Mouse (Mus musculus) c-Kit-positive CD71-positive TER-119-positive erythroid progenitor cells, embryonic 14.5 days (primary cell): ENCODE results near the gene Pbx1.

ENCODE experiments used
- DNase-seq: peaks from one replicate; pipeline ENCODE4 v3.0.0-alpha.2; 2013; ENCODE audit warnings: low spot score

Pbx1 gene

DNA sequence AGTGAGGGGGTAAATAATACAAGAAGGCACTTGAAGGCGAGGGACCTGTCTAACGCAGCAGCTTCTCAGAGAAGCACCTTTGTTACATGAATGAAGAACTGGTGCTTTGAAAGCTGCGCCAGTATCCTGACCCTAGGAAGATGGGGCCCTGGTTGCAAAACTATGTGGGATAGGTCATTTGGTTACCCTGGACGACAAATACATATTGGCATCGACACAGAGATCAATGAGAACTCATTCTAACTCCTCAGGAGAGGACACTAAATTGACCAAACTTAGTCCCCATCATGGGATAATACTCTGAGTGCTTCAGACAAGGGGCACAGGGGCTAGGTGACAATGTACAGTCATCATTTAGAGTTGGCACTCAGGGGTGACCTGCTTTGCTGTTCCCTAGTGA is 264.3 kb downstream of the Pbx1 start:
- no peak for DNase-seq

DNA sequence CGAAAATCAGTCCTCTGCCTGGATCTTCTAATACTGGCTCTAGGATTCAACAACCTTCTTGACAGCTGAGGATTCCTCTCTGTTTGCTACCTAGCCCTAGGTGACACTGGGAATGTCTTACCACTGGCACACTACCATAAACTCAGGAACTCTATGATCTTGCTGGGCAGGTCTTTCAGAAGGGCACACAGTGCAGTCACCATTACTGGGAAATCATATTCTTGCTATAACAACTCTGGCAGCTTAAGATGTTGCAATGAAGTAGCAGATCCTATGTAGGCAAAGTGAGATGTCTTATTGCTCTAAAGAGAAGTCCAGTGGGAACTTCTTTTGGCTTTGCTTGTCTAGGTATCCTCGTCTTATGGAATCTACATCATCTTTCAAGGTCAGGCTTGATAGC is 265.2 kb downstream of the Pbx1 start:
- no peak for DNase-seq

DNA sequence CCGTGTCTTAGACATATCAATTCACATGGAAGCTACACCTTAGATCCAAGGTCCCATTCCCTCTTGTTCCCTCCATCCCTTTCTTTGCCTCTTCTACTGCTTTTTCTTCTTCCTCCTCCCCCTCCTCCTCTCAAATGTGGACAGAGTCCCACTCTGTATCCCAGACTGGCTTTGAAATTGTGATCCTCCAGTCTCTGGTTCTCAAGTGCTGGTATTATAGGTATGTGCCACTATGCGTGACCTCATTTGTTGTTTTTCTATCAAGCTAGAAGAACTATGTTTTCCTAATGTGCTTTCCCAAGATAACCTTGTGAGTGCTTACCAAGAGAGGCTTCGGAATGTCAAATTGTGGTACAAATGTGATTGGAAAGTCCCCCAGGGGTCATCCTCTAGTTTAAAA is 267.1 kb downstream of the Pbx1 start:
- no peak for DNase-seq

DNA sequence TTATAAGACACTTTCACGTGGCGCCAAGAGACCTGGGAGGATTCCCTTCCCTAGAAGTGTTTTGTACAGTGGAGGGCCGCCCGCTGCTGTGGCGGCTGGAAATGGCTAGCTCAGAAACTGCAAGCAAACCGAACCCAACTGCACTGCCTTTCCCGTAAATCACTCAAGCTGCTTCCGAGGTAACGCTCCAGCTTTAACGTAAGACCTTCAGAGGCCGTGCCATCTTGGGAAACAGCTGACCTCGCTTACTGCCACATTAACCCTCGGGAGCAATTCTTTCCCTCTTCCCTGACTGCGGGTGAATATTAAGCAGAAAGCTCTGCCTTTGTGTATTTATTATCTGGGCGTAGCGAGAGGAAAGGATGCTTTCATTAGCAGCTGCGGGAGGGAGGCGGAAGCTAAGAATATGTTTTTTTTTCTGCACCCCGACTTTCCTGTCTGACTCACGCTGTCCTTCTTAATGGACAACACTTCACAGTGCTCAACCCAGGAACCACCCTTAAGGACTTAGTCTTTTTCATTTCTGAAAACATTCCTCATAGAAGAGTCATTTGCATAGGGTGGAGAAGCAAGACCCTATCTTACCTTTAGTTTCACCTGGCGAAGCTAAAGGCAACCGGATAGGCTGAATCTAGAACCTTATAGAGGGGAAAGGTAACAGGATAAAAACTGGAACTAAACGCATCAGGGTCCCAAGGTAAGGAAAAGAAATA is 268.4 kb downstream of the Pbx1 start:
- no peak for DNase-seq

DNA sequence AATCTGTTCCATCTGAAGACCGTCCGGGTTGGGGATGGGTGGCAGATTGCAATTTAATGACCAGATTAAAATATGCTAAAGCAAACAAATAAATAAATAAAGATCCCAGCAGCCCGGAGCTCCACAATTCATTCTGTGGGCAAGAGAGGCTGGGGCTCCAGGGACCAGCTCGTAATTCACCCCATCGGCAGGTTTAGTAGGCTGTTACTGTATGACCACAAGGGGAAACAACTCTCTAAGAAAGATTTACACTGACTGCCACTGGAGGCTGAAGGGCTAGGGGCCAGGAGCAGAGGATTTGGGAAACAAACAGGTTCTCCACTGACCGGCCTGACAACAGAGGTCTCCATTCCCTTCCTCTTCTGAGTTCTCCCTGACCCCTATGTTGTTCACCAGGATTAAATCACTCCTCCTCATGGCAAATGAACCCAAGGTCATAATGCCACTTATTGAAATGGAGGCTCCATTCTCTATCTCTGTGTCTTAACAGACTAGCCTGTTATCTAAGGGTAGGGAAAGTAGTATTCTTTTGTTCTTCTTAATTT is 292.9 kb downstream of the Pbx1 start:
- no peak for DNase-seq

DNA sequence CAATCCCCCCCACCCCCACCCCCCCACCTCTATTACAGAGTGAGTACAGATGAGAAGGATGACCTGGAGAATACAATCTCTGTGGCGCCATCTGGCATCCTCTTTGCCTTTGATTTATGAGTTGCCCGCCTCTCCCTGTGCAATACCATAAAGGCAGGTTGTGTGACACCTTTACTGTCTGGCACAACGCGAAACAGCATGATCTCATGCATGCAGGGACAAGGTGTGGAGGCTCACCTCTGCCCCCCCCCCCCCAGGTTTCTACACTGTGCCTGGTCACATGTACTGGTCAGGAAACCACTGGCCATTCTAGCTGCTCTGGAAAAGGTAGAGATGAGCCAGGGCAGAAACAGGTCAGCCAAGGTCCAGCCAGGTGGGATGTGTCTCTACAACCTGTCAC is 293.4 kb downstream of the Pbx1 start:
- no peak for DNase-seq

DNA sequence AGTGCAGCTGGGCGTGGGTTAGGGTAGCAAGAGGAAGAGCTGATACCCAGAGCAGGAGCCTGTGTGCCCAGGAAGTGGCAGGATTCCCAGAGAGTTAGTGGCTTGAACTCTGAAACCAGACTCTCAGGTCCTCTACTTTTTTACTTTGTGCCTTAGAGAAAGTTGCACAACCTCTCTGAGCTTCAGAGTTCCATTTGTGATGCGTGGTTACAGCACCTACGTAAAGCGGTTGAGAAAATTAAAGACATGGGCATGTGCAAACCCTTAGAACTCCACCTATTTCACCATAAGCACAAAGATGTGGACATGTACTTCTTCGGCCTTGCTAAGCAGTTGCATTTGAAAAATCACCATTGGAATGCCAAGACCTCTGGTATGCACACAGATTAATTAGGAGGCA is 294.2 kb downstream of the Pbx1 start:
- DNase-seq, result no peak

DNA sequence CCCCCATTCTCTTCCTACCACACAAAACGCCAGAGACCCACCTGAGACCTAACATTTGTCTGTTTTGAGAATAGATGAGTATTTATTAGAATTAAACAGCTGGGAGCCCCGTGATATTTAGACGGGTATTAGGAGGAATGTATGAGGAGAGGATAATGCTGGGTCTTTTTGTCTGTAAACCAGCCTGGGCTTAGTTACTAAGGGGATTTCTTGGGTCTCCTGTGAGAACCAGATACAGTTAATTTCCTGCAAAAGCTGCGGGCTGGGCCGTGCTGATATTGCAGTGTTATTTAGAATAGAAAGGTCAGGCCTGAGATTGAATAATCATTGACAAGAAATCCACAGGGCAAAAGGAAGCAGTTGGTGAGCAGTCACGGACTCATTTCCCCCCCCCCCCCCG is 296.5 kb downstream of the Pbx1 start:
- DNase-seq, result no peak

DNA sequence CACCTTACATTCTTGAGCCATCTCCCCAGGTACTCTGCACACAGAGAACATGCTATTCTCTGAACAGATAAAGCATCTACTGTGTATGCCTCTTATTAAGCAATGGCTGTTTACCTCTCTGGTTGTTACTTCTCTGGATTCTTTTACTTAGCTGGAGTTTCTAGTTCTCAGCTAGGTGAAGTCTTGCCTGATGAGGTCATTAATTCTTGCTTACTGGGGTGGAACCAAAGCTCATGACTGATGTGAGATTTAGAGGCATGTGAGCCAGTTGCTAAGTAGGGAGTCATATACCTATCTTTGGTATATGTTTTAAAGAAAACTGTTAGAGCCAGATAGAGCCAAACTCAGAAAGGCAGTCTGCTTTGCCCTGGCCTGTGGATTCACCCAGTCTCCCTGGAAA is 298.4 kb downstream of the Pbx1 start:
- no peak for DNase-seq

DNA sequence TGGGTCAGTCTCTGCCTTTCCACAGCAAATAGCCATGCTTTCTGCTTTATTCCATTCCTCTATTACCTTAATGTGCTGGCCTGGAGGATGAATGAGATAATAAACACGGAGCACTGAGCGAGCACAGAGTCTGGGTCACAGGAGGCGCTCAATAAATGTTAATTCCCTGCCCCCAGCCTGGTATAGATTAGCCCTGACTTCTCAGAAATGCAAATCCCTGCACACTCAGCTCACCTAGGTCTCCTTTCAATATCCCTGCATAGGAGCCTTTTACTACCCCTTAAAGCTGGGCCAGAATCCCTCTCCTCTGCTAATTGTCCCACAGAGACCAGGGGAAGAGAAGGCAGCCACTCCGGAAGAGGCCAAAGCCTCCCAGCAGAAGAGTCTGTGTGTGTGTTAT is 304.1 kb downstream of the Pbx1 start:
- DNase-seq, result no peak

DNA sequence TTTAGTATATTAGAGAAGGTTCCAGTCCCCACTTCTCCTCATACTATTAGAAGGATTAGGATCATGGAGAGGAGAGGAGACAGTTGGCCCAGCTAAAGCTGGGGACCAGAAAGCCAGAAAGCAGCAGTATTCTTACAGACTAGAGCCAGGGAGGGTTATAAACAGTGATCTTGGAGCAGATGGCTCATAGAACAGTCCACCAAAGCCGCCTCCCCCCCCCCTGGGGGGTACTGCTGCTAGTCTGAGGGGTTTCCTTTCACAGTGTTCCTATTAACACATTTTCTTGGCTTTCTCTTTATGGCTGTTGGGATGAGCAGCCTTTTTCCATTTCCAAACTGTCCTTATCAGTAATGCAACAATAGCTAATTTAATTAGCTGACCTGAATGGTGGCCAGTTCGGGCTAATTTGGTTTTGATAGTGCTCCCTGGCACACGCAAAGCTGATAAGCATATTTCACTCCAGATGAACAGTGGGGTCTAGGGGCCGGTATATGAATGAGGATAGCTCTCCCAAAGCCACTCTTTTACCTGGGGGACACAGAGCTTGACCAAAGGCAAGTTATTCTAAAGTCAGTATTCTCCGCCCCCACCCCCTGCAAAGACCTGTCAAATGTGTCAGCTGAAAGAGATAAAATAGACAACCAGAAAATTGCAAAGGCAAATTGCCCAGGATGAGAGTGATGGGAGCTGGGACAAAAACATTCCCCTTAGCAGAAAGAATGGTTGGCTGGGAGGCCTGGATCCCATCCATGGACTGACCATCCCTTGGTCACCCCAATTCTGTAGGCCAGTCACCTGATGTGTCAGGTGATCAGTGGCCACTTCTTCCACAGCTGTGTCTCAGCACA is 307.2 kb downstream of the Pbx1 start:
- no peak for DNase-seq

DNA sequence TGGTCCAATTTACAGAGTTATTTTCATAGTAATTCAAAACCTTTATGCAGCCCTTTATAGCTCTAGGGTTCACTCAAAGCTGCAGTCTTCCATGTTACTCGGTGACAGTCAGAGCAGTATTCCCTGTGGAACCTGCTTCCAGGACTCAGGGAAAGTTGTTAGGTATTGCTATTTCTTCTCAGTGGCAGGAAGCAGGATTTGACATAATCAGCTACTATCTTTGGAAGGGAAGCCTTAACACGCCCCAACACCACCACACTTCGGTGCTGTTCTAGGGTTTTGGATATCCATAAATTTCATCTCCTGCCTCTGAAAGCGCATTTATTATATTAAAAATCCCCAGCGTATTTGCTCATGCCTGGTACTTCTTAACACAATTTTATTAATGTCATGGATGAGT is 314.0 kb downstream of the Pbx1 start:
- no peak for DNase-seq

DNA sequence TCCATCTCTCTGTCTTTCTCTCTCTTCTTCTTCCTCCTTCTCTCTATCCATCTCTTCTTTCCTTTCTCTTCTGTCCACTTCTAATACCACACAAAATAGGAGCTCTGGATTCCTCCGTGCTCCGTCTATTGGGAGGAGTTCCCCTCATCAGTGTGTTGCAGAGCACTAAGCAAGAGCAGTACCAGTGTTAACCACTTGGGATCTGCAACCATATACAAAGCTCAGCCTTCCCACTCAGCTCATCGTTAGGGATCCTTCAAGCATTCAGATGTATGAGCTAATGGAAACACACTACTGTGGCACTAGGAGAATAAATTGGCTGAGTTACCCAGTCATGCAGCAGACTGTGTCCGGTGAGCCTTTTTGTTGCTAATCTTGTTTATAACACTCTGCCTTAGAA is 314.7 kb downstream of the Pbx1 start:
- no peak for DNase-seq

DNA sequence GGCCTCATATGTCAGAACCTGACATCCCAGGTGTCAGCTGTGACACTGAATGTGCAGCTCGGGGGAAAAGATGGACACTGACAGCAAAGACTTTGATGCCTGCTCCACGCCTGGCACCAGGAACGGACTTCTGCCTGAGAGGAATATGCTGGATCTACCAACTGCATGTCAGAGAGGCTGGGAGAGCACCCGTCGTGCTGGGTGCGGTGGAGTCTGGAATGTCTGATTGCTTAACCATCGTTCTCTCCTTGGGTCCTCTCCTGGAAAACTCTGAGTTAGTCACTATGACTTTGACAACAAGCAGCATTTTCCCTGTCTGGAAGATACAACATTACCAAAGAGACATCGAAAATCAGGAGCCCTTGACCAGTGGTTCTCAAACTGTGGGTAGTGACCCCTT is 322.3 kb downstream of the Pbx1 start:
- no peak for DNase-seq

DNA sequence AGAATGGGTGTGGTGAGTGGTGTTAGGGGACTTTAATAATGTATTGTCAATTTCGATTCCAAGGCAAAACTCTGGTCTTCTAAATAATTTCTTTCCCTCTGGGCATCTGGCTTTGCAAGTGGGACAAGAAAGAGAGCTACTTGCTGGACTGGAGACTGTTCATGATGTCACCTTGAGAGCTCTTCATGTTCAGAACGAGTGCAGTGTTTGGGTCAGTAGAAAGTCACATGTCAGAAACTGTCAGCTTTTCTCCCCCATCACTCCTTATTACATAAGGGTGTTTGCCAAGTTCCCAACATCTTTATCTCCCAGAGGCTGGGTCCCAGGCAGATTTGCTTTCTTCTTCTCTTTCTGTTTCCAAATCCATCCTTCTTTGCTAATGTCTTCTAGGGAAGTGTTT is 328.2 kb downstream of the Pbx1 start:
- DNase-seq, result no peak

DNA sequence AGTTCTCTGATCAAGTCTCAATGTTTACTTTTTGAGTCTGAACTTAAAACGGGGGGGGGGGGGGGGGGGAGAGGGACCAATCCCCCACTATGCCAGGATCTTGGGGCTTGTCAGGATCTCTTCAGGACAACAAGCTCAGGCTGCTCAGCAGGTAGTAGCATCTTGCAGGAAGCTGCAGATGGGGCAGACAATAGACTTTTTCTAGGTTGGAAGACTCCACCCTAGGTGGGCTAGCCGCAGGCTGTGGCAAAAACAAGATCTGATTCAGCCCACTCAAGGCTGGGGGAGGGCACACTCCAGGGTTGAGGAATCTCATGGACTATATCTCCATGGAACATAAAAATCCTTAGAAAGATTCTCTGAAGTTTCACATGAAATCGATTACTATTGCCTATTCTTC is 330.6 kb downstream of the Pbx1 start:
- no peak for DNase-seq

DNA sequence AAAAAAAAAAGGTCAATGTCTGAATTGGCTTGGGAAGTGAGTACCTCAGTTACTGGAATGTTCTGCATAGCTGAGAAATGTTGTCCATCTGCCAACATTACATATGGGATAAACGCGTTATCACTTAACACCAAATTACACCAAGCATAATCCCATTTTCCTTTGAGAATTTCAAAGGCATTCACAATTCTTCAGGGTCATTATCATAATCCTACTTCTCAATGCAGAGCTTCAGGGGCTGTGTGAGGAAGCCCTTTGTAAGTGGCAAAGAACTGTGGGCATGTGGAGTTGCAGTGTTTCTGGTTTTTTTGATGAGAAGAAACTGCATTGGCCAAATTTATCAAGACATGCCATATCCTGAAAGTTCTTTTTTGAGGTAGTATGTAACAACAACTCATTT is 333.3 kb downstream of the Pbx1 start:
- DNase-seq, result no peak

DNA sequence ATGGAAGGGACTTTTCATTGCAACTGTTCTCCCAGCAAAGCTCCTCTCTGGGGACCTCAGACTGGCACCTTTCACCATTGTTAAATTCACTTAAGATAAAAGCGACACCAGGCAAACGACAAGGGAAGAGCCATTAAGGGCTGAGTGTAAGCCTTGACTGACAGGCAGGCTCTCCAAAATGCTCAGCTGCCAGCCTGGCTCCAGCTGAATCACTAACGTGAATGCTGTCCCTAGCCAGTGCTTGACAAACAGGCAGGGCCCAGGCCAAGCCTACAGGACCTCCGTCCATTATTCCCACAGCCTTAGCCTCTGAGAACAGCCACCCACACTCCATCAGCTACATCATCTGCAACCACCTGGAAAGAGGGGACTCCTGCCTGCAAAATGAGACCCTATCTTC is 337.4 kb downstream of the Pbx1 start:
- no peak for DNase-seq

DNA sequence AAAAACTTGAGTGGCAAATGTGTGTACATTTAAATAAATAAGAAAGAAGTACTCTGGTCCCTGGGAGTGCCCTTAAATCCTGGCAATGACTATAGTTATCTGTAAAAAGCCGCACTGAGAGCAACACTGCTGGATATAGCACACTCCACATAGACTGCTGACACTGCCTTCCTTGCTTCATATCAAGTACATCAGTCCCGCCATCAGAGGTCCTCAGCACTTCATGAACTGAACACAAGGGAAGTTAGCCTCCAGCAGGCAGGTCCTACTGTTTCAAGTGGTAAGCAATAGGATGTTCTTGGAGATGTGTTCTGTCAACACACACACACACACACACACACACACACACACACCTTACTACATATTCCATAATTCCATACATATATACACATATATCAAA is 339.0 kb downstream of the Pbx1 start:
- DNase-seq, result no peak

DNA sequence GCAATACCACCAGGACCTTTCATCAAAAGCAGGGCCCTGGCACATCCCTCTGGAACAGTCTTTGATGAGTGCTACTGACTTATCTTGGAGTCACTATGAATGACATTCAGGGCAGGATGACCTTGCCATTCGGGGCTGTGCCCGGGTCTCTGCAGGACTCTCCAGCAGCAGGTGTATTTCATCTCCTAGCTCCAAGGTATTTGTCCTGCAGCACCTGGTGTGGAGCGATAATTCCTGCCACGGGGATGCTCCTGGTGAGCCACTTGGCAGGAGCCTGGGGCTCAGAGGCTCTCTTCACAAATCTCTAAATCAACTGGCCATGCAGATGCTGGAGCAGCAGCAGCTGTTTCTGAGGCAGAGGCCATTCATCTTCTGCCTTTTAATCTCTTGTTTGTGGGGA is 340.4 kb downstream of the Pbx1 start:
- no peak for DNase-seq

DNA sequence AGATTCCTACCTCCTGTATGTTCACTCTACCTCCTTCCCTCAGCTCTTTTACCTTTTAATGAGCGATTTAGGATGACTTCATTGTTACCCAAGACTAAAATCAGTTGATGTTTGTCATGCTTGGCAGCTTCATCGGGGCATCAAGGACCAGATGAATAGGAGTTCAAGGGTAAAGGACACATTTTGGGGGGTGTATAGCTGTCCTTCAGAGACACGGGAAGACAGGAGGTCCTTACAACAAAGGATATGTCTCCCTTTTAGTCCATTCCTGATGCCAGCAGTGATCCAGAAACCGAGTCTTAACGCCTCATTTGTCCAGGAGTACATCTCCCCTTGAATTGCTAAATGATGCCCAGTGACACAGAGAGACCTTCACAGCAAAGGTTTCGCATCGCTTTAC is 343.4 kb downstream of the Pbx1 start:
- DNase-seq, result no peak

DNA sequence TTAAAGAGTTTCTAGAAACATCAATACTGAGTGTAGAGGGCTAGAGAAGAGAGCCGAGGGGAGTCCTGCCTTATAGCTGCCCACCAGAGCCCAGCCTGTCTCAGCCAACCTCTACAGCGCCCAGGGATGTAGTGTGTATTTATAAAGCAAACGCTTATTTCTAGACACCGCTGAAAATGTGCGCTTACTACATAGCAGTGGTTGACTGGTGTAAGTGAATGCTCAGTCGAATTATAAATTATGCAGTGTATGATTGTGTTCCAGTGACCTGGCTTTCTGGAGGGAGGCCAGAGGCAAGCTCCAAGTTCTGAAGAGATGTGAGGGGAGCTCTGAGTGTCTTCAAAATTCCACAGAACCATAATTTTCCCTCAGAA is 352.7 kb downstream of the Pbx1 start:
- DNase-seq, result no peak

DNA sequence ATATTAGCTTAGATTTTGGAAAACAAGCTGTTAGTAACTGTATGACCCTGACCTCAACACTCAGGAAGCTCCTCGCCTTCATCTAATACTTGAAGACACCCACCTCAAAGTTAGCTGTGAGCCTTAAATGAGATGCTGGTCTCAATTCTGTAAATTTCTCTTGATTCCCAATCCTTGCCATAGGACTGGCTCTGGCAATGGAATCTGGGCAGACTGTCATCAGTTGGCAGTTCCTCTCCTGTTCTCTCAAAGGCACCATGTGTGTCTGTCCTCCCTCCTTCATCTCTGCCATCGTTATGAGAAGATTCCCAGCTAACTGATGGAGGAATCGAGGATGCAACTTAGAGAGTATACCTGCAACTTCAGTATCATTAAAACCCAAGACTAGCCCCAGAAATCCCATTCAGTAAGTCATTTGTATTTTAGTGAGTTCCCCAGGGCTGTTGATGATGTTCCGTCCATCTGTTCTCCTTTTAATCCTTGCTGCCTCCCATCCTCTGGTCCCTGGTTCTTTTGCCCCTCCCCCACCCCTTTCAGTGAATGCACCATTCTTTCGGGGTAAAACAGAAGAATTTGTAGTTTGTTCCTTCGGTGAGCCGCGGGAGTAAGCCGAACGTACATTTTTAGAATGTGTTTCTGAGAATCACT is 353.2 kb downstream of the Pbx1 start:
- no peak for DNase-seq
